Mouse (Mus musculus) CD4-positive, CD25-positive, alpha-beta regulatory T cell, adult 2 months (primary cell): ENCODE results near the gene Sf3a2.

Source experiments
- DNase-seq: peaks from one replicate; pipeline ENCODE4 v3.0.0-alpha.2; 2012; ENCODE audit warnings: low read depth, low spot score

Gene Sf3a2

GRCm38 (mm10) chr10:80845055-80845693, 47.2 kb downstream of the Sf3a2 start:
- no peak for DNase-seq

GRCm38 (mm10) chr10:80845732-80846131, 47.7 kb downstream of the Sf3a2 start:
- DNase-seq: no peak

GRCm38 (mm10) chr10:80848571-80848970, 50.6 kb downstream of the Sf3a2 start:
- peak; percentile 88 for DNase-seq
